Mouse (Mus musculus) lung, postnatal 0 days (tissue): ENCODE measurements around the gene Gap43. TPM values are rescaled to one million over a fixed set of nuclear protein-coding genes. Genes with fewer than 3 reads are reported as not detected.
"Not testable (repeated sequence)": the region's sequence is repeated elsewhere in the genome, so short reads cannot be mapped to it uniquely, and the experiment has no call there.

Experiments used
- ATAC-seq: fragments of 200-750 bp; cut with Nextera tagmentation; 2 replicates; pipeline ENCODE4 v1.8.0; 2017; ENCODE audit warnings: moderate library complexity
- DNase-seq: peaks from one replicate; pipeline ENCODE4 v3.0.0-alpha.2; 2016; ENCODE audit warnings: low spot score
- H3K27ac ChIP-seq: fragments of 300-500 bp; sonication (generic); 2 replicates; pipeline ENCODE4 v1.5.1; 2014; ENCODE audit warnings: antibody characterized with exemption, mild to moderate bottlenecking, low read length, mixed read lengths
- H3K27me3 ChIP-seq: fragments of 300-500 bp; sonication (generic); replicated peaks from 2 replicates; pipeline ENCODE4 v1.6.1; 2014; ENCODE audit warnings: low read length, mixed read lengths; ENCODE audit not compliant: insufficient read depth
- H3K36me3 ChIP-seq: fragments of 300-500 bp; sonication (generic); 2 replicates; pipeline ENCODE4 v1.6.1; 2014; ENCODE audit warnings: low read length, mixed read lengths; ENCODE audit not compliant: insufficient read depth
- H3K4me1 ChIP-seq: fragments of 300-500 bp; sonication (generic); 2 replicates; pipeline ENCODE4 v1.6.1; 2014; ENCODE audit warnings: antibody characterized with exemption, low read depth, low read length, mixed read lengths; ENCODE audit not compliant: insufficient read depth
- H3K4me2 ChIP-seq: fragments of 300-500 bp; sonication (generic); replicated peaks from 2 replicates; pipeline ENCODE4 v1.6.1; 2014; ENCODE audit warnings: low read depth, mild to moderate bottlenecking, low read length, moderate library complexity, mixed read lengths
- H3K4me3 ChIP-seq: fragments of 300-500 bp; sonication (generic); 2 replicates; pipeline ENCODE4 v1.5.1; 2014; ENCODE audit warnings: low read depth, low read length
- H3K9ac ChIP-seq: fragments of 300-500 bp; sonication (generic); replicated peaks from 2 replicates; pipeline ENCODE4 v1.6.1; 2014; ENCODE audit warnings: low read depth, mild to moderate bottlenecking
- H3K9me3 ChIP-seq: fragments of 300-500 bp; sonication (generic); 2 replicates; pipeline ENCODE4 v1.6.1; 2016; ENCODE audit warnings: low read length, mixed read lengths
- CTCF ChIP-seq: IDR thresholded peaks from 2 replicates; pipeline ENCODE4 v1.5.1; 2016; ENCODE audit warnings: antibody characterized with exemption, mild to moderate bottlenecking
- EP300 ChIP-seq: IDR thresholded peaks from 2 replicates; pipeline ENCODE4 v1.6.1; 2016; ENCODE audit warnings: antibody characterized with exemption, mild to moderate bottlenecking, control low read depth
- WGBS: fragments of 180-500 bp; shearing (Covaris S2); extraction: QIAGEN DNeasy Blood & Tissue Kit; methylation state at CpG from one replicate; pipeline ENCODE4 v1.1.7; 2014; 5-methylcytosine and 5-hydroxymethylcytosine counted together
- polyA plus RNA-seq: library from polyadenylated mRNA; unstranded; fragments of >200 nt; fragmentation: Nextera tagmentation; extraction: Ambion mirVana; gene quantifications from 2 replicates; pipeline ENCODE4 v1.2.1, GENCODE M21; 2015

Gene Gap43
- polyA plus RNA-seq, 1 experiment from 2014 or later: 16.3 TPM

GRCm38 (mm10) chr16:42358058-42358457 is 17.6 kb upstream of the Gap43 start:
- no peak for ATAC-seq
- DNase-seq: no peak

GRCm38 (mm10) chr16:42350076-42350475 is 9.6 kb upstream of the Gap43 start:
- TF ChIP-seq CTCF (no peak), EP300 (no peak)
- Histone ChIP-seq H3K27ac (no peak overlapping the region), H3K4me1 (no peaks in the 10 kb centered on the region), H3K9me3 (no peaks in the 10 kb centered on the region), H3K4me2 (no peak overlapping the region), H3K36me3 (no peaks in the 10 kb centered on the region), H3K27me3 (no peaks in the 10 kb centered on the region), H3K4me3 (no peak overlapping the region), H3K9ac (no peak overlapping the region)
- DNase-seq: no peak
- WGBS: 84% methylated on average over 2 of the region's 2 CpGs
- no peak for ATAC-seq

More at GRCm38 (mm10) chr16:42358058-42358457, 17.6 kb upstream of the Gap43 start:
- no peak overlapping the region for H3K27ac ChIP-seq
- H3K27me3 ChIP-seq: no peaks in the 10 kb centered on the region
- 88% methylated on average over 4 of the region's 4 CpGs for WGBS
- TF ChIP-seq EP300 (no peak), CTCF (no peak)
- no peak overlapping the region for H3K9ac ChIP-seq
- H3K4me2 ChIP-seq: no peak overlapping the region
- no peaks in the 10 kb centered on the region for H3K36me3 ChIP-seq
- no peaks in the 10 kb centered on the region for H3K4me1 ChIP-seq
- no peaks in the 10 kb centered on the region for H3K9me3 ChIP-seq
- H3K4me3 ChIP-seq: no peak overlapping the region

GRCm38 (mm10) chr16:42340865-42341264 is 414 bp upstream of the Gap43 start:
- H3K36me3 ChIP-seq, H3K27ac ChIP-seq, H3K4me2 ChIP-seq, H3K4me3 ChIP-seq, H3K4me1 ChIP-seq, DNase-seq, H3K27me3 ChIP-seq, ATAC-seq, H3K9me3 ChIP-seq, H3K9ac ChIP-seq: not testable (repeated sequence)
- WGBS: 24% methylated on average over 2 of the region's 3 CpGs

- H3K36me3 ChIP-seq: no peaks in the 10 kb centered on the region
- peak overlapping the region; percentile 19 for H3K4me3 ChIP-seq
- H3K4me1 ChIP-seq: peaks cover 2% of the 10 kb centered on the region; the same call in 1 of the 2 replicates
- H3K27me3 ChIP-seq: no peaks in the 10 kb centered on the region
- ATAC-seq (no peak), DNase-seq (peak; percentile 13)
- no peak overlapping the region for H3K27ac ChIP-seq
- peak overlapping the region; percentile 48 for H3K4me2 ChIP-seq
- H3K9me3 ChIP-seq: no peaks in the 10 kb centered on the region
- no peak overlapping the region for H3K9ac ChIP-seq
- no peak for TF ChIP-seq CTCF
- TF ChIP-seq EP300: no peak
- 0% methylated on average over 10 of the region's 10 CpGs for WGBS
Observed at GRCm38 (mm10) chr16:42339512-42339911, 939 bp downstream of the Gap43 start.

GRCm38 (mm10) chr16:42338987-42339386 is 1.5 kb downstream of the Gap43 start:
- DNase-seq: no peak
- WGBS: 6% methylated on average over 4 of the region's 4 CpGs
- Histone ChIP-seq H3K9me3 (no peaks in the 10 kb centered on the region), H3K27ac (no peak overlapping the region), H3K4me2 (peak overlapping the region; percentile 48), H3K4me3 (no peak overlapping the region), H3K9ac (no peak overlapping the region), H3K27me3 (no peaks in the 10 kb centered on the region), H3K36me3 (no peaks in the 10 kb centered on the region), H3K4me1 (peaks cover 2% of the 10 kb centered on the region; the same call in 1 of the 2 replicates)
- TF ChIP-seq EP300 (no peak), CTCF (no peak)
- no peak for ATAC-seq

- Histone ChIP-seq H3K4me1 (peaks cover 2% of the 10 kb centered on the region; the same call in 1 of the 2 replicates), H3K27me3 (no peaks in the 10 kb centered on the region), H3K27ac (no peak overlapping the region), H3K4me2 (no peak overlapping the region), H3K9me3 (no peaks in the 10 kb centered on the region), H3K4me3 (no peak overlapping the region), H3K9ac (no peak overlapping the region), H3K36me3 (no peaks in the 10 kb centered on the region)
- 16% methylated on average over 4 of the region's 4 CpGs for WGBS
- no peak for ATAC-seq
- TF ChIP-seq CTCF (no peak), EP300 (no peak)
- no peak for DNase-seq
Observed at GRCm38 (mm10) chr16:42338342-42338741, 2.1 kb downstream of the Gap43 start.

- TF ChIP-seq EP300 (no peak), CTCF (no peak)
- no peaks in the 10 kb centered on the region for H3K9me3 ChIP-seq
- DNase-seq (no peak), ATAC-seq (no peak)
- peaks cover 2% of the 10 kb centered on the region; the same call in 1 of the 2 replicates for H3K4me1 ChIP-seq
- no peaks in the 10 kb centered on the region for H3K27me3 ChIP-seq
- no peak overlapping the region for H3K4me2 ChIP-seq
- 9% methylated on average over 2 of the region's 2 CpGs for WGBS
- H3K4me3 ChIP-seq: no peak overlapping the region
- H3K36me3 ChIP-seq: no peaks in the 10 kb centered on the region
- no peak overlapping the region for H3K27ac ChIP-seq
- H3K9ac ChIP-seq: no peak overlapping the region
Observed at GRCm38 (mm10) chr16:42337663-42338062, 2.8 kb downstream of the Gap43 start.
